In the genomic region with DNA sequence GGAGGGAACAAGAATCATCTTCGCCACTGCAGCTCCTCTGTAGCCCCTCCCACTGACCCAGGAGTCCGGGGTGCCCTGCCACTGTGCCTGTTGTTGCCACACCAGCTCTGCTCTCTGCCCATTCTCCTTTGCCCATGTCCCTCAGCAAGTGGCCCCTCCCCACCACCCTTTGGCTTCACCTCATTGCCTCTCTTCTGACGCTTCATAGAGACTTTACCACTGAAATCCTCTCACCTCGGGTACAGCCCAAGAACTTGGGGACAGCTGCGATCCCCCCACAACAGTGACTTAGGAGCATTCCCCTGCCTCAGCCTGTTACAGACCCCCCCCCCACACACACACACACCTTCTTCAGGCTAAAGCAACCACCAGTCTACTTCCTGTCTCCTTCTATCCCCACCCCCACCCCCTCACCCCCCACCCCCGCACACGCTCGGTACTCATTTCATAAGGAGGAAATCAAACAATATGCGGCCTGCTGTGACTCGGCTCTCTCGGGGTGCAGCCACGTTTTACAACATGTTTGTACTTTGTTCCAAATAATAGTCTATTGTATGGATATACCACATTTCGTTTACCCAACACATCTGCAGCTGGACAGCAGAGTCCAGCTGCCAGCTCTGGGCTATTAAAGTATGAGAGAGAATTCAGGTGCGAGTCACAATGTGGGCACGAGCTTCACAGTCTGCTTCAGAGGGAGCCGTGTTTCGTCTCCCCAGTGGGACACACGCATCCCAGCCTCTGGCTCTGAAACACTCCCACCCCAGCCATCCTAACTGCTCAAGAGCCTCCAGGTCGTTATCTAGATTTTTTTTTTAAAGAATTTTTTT, we compare ENCODE assay signal across 10 mouse cellular contexts. TPM values are rescaled to one million over a fixed set of nuclear protein-coding genes. Genes with fewer than 3 reads are reported as not detected.
DNase-seq lines count a peak whose midpoint lies in the region; ATAC-seq lines count a peak whose summit lies in the region.
"Had no signal": no experiment of that assay in that cellular context is flagged by ENCODE, and none has a peak within 500 bp of the region (broad histone marks: within the 10 kb centered on the region; RNA-seq: fewer than 3 reads in every experiment).

No protein-coding gene starts in this region.

- no peaks in the 10 kb centered on the region for H3K27me3 ChIP-seq in heart, embryonic 14.5 days (ENCODE audit: control insufficient read depth, insufficient read depth, low read length)
- no peaks in the 10 kb centered on the region for H3K27me3 ChIP-seq in embryonic facial prominence, embryonic 13.5 days
- H3K27me3 ChIP-seq in neural tube, embryonic 15.5 days (replicated peaks): peaks cover 3% of the 10 kb centered on the region; the same call in 1 of the 2 replicates
- peaks cover 10% of the 10 kb centered on the region; the same call in 1 of the 2 replicates for H3K27me3 ChIP-seq in hindbrain, embryonic 13.5 days

- ATAC-seq in heart, embryonic 14.5 days (ENCODE audit: insufficient number of reproducible peaks, insufficient read depth, low FRiP score, low read depth): no peak
- ATAC-seq in embryonic facial prominence, embryonic 13.5 days (ENCODE audit: insufficient number of reproducible peaks, insufficient read depth, low FRiP score, low TSS enrichment, low read depth): no peak
- ATAC-seq in neural tube, embryonic 15.5 days (ENCODE audit: low FRiP score): no peak
- ATAC-seq in monocyte, adult 5-6 weeks (replicated peaks; ENCODE audit: insufficient number of reproducible peaks, low FRiP score, low TSS enrichment, poor library complexity, severe bottlenecking): no peak
- ATAC-seq in hindbrain, embryonic 13.5 days (ENCODE audit: low FRiP score): no peak
- ATAC-seq: hindbrain, postnatal 0 days had no signal

- no peak overlapping the region for H3K4me3 ChIP-seq in heart, embryonic 14.5 days (ENCODE audit: control insufficient read depth in 1 of 2, insufficient read depth in 1 of 2, low read depth in 1 of 2, low read length in 2 of 2)
- no peak overlapping the region for H3K4me3 ChIP-seq in embryonic facial prominence, embryonic 13.5 days
- H3K4me3 ChIP-seq in neural tube, embryonic 15.5 days (replicated peaks): no peak overlapping the region
- no peak overlapping the region for H3K4me3 ChIP-seq in hindbrain, embryonic 13.5 days
- H3K4me3 ChIP-seq: erythroblast, embryonic 14.5 days had no signal

- H3K9me3 ChIP-seq in heart, embryonic 14.5 days (ENCODE audit: control insufficient read depth, low read length): no peaks in the 10 kb centered on the region
- no peaks in the 10 kb centered on the region for H3K9me3 ChIP-seq in embryonic facial prominence, embryonic 13.5 days
- no peaks in the 10 kb centered on the region for H3K9me3 ChIP-seq in neural tube, embryonic 15.5 days (replicated peaks)
- no peaks in the 10 kb centered on the region for H3K9me3 ChIP-seq in hindbrain, embryonic 13.5 days

- peaks cover 57 to 75% of the 10 kb centered on the region in 2 experiments for H3K4me1 ChIP-seq in heart, embryonic 14.5 days (ENCODE audit: control insufficient read depth in 2 of 2, insufficient read depth in 2 of 2, low read length in 2 of 2)
- H3K4me1 ChIP-seq in embryonic facial prominence, embryonic 13.5 days: peaks cover 78% of the 10 kb centered on the region
- H3K4me1 ChIP-seq in neural tube, embryonic 15.5 days: peaks cover 55% of the 10 kb centered on the region
- H3K4me1 ChIP-seq in hindbrain, embryonic 13.5 days (replicated peaks): peaks cover 72% of the 10 kb centered on the region

- 0 out of 4 replicates have a peak overlapping the region, but pooled peaks of 1 of the 2 experiments have one; percentile 22 for H3K27ac ChIP-seq in heart, embryonic 14.5 days (replicated peaks in 1 of 2; ENCODE audit: control insufficient read depth in 1 of 2, insufficient read depth in 1 of 2, low read depth in 2 of 2, low read length in 2 of 2)
- H3K27ac ChIP-seq in embryonic facial prominence, embryonic 13.5 days: 0 out of 2 replicates have a peak overlapping the region, but pooled peaks have one; percentile 62
- H3K27ac ChIP-seq in neural tube, embryonic 15.5 days (replicated peaks): 0 out of 2 replicates have a peak overlapping the region, but pooled peaks have one; percentile 9
- H3K27ac ChIP-seq in hindbrain, embryonic 13.5 days: no peak overlapping the region
- H3K27ac ChIP-seq: hindbrain, postnatal 0 days had no signal

- 70% methylated on average over 19 of the region's 19 CpGs for WGBS in heart, embryonic 14.5 days
- WGBS in embryonic facial prominence, embryonic 13.5 days: 39% methylated on average over 19 of the region's 19 CpGs
- WGBS in neural tube, embryonic 15.5 days: 36% methylated on average over 19 of the region's 19 CpGs
- WGBS in hindbrain, embryonic 13.5 days: 48% methylated on average over 18 of the region's 19 CpGs

- no peaks in the 10 kb centered on the region for H3K36me3 ChIP-seq in heart, embryonic 14.5 days (ENCODE audit: control insufficient read depth, insufficient read depth, low read length)
- no peaks in the 10 kb centered on the region for H3K36me3 ChIP-seq in embryonic facial prominence, embryonic 13.5 days
- H3K36me3 ChIP-seq in neural tube, embryonic 15.5 days: no peaks in the 10 kb centered on the region
- no peaks in the 10 kb centered on the region for H3K36me3 ChIP-seq in hindbrain, embryonic 13.5 days

- H3K4me2 ChIP-seq in heart, embryonic 14.5 days (ENCODE audit: low read length): no peak overlapping the region
- H3K4me2 ChIP-seq in embryonic facial prominence, embryonic 13.5 days: no peak overlapping the region; the same call in 1 of the 2 replicates
- no peak overlapping the region for H3K4me2 ChIP-seq in neural tube, embryonic 15.5 days
- no peak overlapping the region for H3K4me2 ChIP-seq in hindbrain, embryonic 13.5 days

- H3K9ac ChIP-seq in heart, embryonic 14.5 days (ENCODE audit: low read length): 0 out of 2 replicates have a peak overlapping the region, but pooled peaks have one; percentile 18
- H3K9ac ChIP-seq in embryonic facial prominence, embryonic 13.5 days: 0 out of 2 replicates have a peak overlapping the region, but pooled peaks have one; percentile 27
- no peak overlapping the region for H3K9ac ChIP-seq in neural tube, embryonic 15.5 days (replicated peaks)
- H3K9ac ChIP-seq in hindbrain, embryonic 13.5 days: no peak overlapping the region

- no peak for DNase-seq in heart, adult 11 months
- DNase-seq in A20 (ENCODE audit: low read depth, low spot score): peak; percentile 85
- DNase-seq in layer of hippocampus, adult 8-10 months (ENCODE audit: low spot score in 2 of 2): no peak

RNA-seq across cellular contexts. Expression of a gene that starts 23.5 kb away (rescaled TPM):
- 9.9 and 10.3 TPM in 2 replicates for polyA plus RNA-seq in heart, embryonic 14.5 days (2014; fragmentation: Nextera tagmentation; extraction: Ambion mirVana)
- 13.1 and 14.8 TPM in 2 replicates for polyA plus RNA-seq in embryonic facial prominence, embryonic 13.5 days (2015; fragmentation: Nextera tagmentation; extraction: Ambion mirVana)
- 14.2 and 14.8 TPM in 2 replicates for polyA plus RNA-seq in neural tube, embryonic 15.5 days (2015; fragmentation: Nextera tagmentation; extraction: Ambion mirVana)
- total RNA-seq in monocyte, adult 5-6 weeks (2017): 0.85 to 4.7 TPM (median 1.4 TPM) in 3 replicates
- 11.7 and 12.6 TPM in 2 replicates for polyA plus RNA-seq in hindbrain, embryonic 13.5 days (2015; fragmentation: Nextera tagmentation; extraction: Ambion mirVana)
- total RNA-seq in layer of hippocampus, adult 8-10 months (2022): 10 to 100 TPM; 46.9 to 54.4 (median 48.9) TPM
- polyA plus RNA-seq: erythroblast, embryonic 14.5 days had no signal

Comparison
In these comparisons a context has a peak if more than half of its experiments do, and no peak if none do; other contexts are left out.
1. H3K9ac ChIP-seq: peak in heart, embryonic 14.5 days (single experiment) and embryonic facial prominence, embryonic 13.5 days (single experiment); none in neural tube, embryonic 15.5 days (single experiment) and hindbrain, embryonic 13.5 days (single experiment).